Mouse (Mus musculus) thymus, postnatal 25 days (tissue): Measurements from ENCODE around the gene Cep126.

Source experiments
- DNase-seq: peaks from one replicate; pipeline ENCODE4 v3.0.0; 2022

Gene Cep126

GRCm38 (mm10) chr9:8134117-8134574 is at the start of gene Cep126:
TSS of gene Cep126 (minus strand) at chr9:8134294.
- peak; percentile 61 for DNase-seq

GRCm38 (mm10) chr9:8179554-8179953 is 45.5 kb upstream of the Cep126 start:
- no peak for DNase-seq

GRCm38 (mm10) chr9:8177099-8177498 is 43.0 kb upstream of the Cep126 start:
- no peak for DNase-seq

- DNase-seq = no peak
Measured at GRCm38 (mm10) chr9:8157011-8157410, 22.9 kb upstream of the Cep126 start.

- DNase-seq = no peak
Measured at GRCm38 (mm10) chr9:8139501-8139900, 5.4 kb upstream of the Cep126 start.

GRCm38 (mm10) chr9:8133586-8134115 is 443 bp downstream of the Cep126 start:
- no peak for DNase-seq

- DNase-seq = no peak
Measured at GRCm38 (mm10) chr9:8123495-8123894, 10.6 kb downstream of the Cep126 start.

GRCm38 (mm10) chr9:8114516-8114915 is 19.6 kb downstream of the Cep126 start:
- no peak for DNase-seq

- DNase-seq = no peak
Measured at GRCm38 (mm10) chr9:8103050-8103449, 31.0 kb downstream of the Cep126 start.

GRCm38 (mm10) chr9:8100962-8101361 is 33.1 kb downstream of the Cep126 start:
- DNase-seq = no peak

GRCm38 (mm10) chr9:8078882-8079281 is 55.2 kb downstream of the Cep126 start:
- DNase-seq = no peak

- DNase-seq = no peak
Measured at GRCm38 (mm10) chr9:8074345-8074744, 59.7 kb downstream of the Cep126 start.

GRCm38 (mm10) chr9:8073203-8073755 is 60.8 kb downstream of the Cep126 start:
- no peak for DNase-seq

GRCm38 (mm10) chr9:8059636-8060035 is 74.5 kb downstream of the Cep126 start:
- no peak for DNase-seq

- DNase-seq = no peak
Measured at GRCm38 (mm10) chr9:8054831-8055230, 79.3 kb downstream of the Cep126 start.

GRCm38 (mm10) chr9:8043044-8043387 is 91.1 kb downstream of the Cep126 start:
- DNase-seq = no peak

- peak; percentile 95 for DNase-seq
Measured at GRCm38 (mm10) chr9:8042338-8043043, 91.6 kb downstream of the Cep126 start, which contains the start of gene Cfap300. TSS of gene Cfap300 (minus strand) at chr9:8042823.

- DNase-seq = no peak
Measured at GRCm38 (mm10) chr9:8035546-8035945, 98.5 kb downstream of the Cep126 start.

- no peak for DNase-seq
Measured at GRCm38 (mm10) chr9:8035091-8035490, 99.0 kb downstream of the Cep126 start.

GRCm38 (mm10) chr9:8034143-8034542 is 100.0 kb downstream of the Cep126 start:
- DNase-seq = no peak

GRCm38 (mm10) chr9:8032847-8033246 is 101.2 kb downstream of the Cep126 start:
- no peak for DNase-seq
